Mouse (Mus musculus) embryonic fibroblast, embryonic 13.5 days (primary cell): Measurements from ENCODE around the gene Mpp3. TPM values are rescaled to one million over a fixed set of nuclear protein-coding genes. Genes with fewer than 3 reads are reported as not detected.

ENCODE experiments used
- H3K27ac ChIP-seq: 2 replicates; pipeline ENCODE4 v1.5.1; 2012; ENCODE audit warnings: low read length, control low read depth, inconsistent platforms; ENCODE audit not compliant: insufficient read depth
- H3K4me1 ChIP-seq: 2 replicates; pipeline ENCODE4 v1.6.1; 2011; ENCODE audit warnings: low read length; ENCODE audit not compliant: control insufficient read depth, insufficient read depth
- H3K4me3 ChIP-seq: 2 replicates; pipeline ENCODE4 v1.5.1; 2011; ENCODE audit warnings: mild to moderate bottlenecking, control low read depth, low read length; ENCODE audit not compliant: insufficient read depth
- CTCF ChIP-seq: IDR thresholded peaks from 2 replicates; pipeline ENCODE4 v1.5.1; 2011; ENCODE audit warnings: mild to moderate bottlenecking, control low read depth, low read length, moderate library complexity, borderline replicate concordance; ENCODE audit not compliant: insufficient read depth
- POLR2A ChIP-seq: IDR thresholded peaks from 2 replicates; pipeline ENCODE4 v1.6.1; 2011; ENCODE audit warnings: low read depth, mild to moderate bottlenecking, control low read depth, low read length, moderate library complexity
- polyA plus RNA-seq: library from polyadenylated mRNA; stranded (reverse); fragments of >200 nt; gene quantifications from 2 replicates; pipeline ENCODE4 v1.2.4, GENCODE M21; 2011; ENCODE audit warnings: low read depth; ENCODE audit not compliant: missing spikeins, insufficient read length

The Mpp3 gene
- 0.40 and 0.42 TPM in 2 replicates for polyA plus RNA-seq

GRCm38 (mm10) chr11:102028087-102028816 is at the start of gene Mpp3:
Gene Mpp3 (minus strand): TSS chr11:102028461.
- TF ChIP-seq CTCF (no peak), POLR2A (no peak)
- no peak within 1 kb of the TSS for H3K27ac ChIP-seq
- 0 out of 2 replicates have a peak, but pooled peaks cover 4% of the 10 kb centered on the region for H3K4me1 ChIP-seq
- no peak within 1 kb of the TSS for H3K4me3 ChIP-seq

DNA sequence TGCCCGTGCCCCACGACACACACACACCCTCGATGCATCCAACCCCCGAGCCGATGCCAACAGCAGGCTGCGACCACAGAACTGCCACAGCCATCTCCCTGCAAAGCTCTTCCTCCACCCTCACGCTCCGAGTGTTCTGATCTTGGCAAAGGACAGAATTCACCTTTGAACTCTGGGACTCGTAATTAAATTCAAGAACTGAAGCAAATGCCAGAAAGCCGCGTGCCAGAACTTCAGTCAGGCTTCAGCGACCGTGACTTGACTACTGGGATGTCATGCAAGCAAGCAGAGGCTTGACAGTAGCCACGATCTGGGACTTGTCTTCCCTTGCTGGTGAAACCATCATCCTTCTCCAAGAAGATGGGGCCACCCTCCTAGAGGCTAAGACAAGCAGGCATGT is 45.5 kb upstream of the Mpp3 start:
- TF ChIP-seq POLR2A (no peak), CTCF (no peak)
- H3K27ac ChIP-seq: no peak overlapping the region

DNA sequence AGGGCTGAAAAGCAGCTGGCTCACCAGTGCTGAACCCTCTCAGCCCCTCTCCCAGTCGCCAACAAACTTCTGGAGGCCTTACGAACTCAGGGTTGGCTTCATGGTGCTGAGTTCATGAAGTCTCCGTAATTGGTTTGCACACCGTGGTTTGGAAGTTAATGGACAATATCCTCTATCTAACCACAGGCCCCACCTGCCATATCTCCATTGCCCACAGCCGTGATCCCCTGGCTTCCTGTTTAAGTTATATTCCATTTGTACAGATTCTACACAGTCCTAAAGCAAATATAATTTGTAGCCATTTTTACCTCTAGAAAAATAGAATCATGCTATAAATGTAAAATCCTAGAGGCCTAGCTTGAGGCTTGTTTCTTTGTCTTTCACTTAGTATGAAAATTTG is 44.5 kb upstream of the Mpp3 start:
- H3K4me1 ChIP-seq: peaks cover 2% of the 10 kb centered on the region; the same call in 1 of the 2 replicates
- TF ChIP-seq POLR2A: no peak
- TF ChIP-seq CTCF: no peak
- no peak overlapping the region for H3K27ac ChIP-seq
- H3K4me3 ChIP-seq: no peak overlapping the region

More for the DNA sequence above, 45.5 kb upstream of the Mpp3 start:
- Histone ChIP-seq H3K4me1 (peaks cover 2% of the 10 kb centered on the region; the same call in 1 of the 2 replicates), H3K4me3 (no peak overlapping the region)

GRCm38 (mm10) chr11:102070426-102070825 is 42.2 kb upstream of the Mpp3 start:
- Histone ChIP-seq H3K4me3 (no peak overlapping the region), H3K4me1 (peaks cover 2% of the 10 kb centered on the region; the same call in 1 of the 2 replicates), H3K27ac (no peak overlapping the region)
- TF ChIP-seq POLR2A (no peak), CTCF (no peak)

DNA sequence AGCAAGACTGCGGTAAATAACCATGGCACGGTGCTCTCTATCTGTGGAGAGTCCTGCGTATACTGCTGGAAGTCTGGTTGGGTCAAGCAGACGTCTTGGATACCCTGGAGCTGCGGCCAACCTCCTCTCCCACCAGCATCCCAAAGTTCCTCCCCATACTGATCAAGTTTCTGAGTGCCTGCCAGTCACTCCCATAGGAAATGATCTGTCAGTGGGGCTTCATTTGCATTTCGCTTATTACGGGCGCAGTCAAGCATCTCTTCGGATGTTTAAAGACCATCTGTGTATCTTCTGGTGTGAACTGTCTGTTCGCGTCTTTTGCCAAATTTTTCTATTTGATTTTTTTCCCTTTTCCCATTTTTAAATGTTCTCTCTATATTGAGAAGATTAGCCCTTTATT is 41.4 kb upstream of the Mpp3 start:
- no peak for TF ChIP-seq POLR2A
- no peak for TF ChIP-seq CTCF
- Histone ChIP-seq H3K4me1 (peaks cover 2% of the 10 kb centered on the region; the same call in 1 of the 2 replicates), H3K4me3 (no peak overlapping the region), H3K27ac (no peak overlapping the region)

GRCm38 (mm10) chr11:102068969-102069368 is 40.7 kb upstream of the Mpp3 start:
- Histone ChIP-seq H3K4me3 (no peak overlapping the region), H3K4me1 (peaks cover 2% of the 10 kb centered on the region; the same call in 1 of the 2 replicates), H3K27ac (no peak overlapping the region)
- TF ChIP-seq POLR2A (no peak), CTCF (no peak)

DNA sequence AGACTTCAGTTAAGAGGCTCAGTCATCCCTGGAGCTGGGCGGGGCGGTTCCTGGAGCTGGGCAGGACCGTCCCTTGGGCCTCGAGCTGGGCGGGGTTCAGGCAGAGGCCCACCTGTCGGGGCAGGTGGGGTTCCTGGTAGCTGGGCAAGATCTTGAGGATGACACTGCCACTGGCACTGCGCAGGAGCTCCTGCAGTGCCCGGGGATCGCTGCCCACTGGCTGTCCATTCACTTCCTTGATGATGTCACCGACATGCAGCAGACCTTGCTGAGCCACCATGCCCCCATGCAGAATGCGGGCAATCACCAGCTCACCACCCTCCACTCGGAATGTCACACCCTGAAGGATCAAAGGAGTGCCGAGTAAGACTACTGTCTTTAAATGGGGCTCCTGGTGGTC is 34.8 kb upstream of the Mpp3 start:
- no peaks in the 10 kb centered on the region for H3K4me1 ChIP-seq
- no peak overlapping the region for H3K4me3 ChIP-seq
- no peak overlapping the region for H3K27ac ChIP-seq
- TF ChIP-seq POLR2A (no peak), CTCF (no peak)

DNA sequence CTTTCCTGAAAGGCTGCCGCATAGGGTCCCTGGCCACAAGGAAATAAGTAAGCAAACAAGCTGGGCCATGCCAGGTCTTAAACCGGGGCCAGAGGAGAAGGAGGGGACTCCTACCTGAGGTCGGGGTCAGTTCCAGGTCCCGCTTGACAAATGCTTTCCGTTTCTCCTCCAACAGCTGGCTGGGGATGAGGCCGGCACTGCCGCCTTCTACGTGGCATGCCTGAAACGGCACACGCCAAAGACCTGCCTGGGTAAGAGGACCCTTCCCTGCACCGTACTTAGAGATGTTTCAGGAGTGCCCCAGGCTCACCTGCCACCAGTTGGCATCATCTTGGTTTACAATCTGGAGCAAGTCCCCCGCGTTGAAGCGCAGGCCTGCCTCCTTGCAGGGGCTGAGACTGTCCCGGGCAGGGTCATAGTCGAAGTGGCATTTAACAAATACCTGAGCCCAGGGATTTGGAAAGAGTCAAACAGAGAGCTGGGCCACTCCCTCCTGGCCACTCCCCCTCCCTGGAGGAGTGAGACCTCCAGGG is 33.7 kb upstream of the Mpp3 start:
- Histone ChIP-seq H3K4me1 (no peaks in the 10 kb centered on the region), H3K27ac (no peak overlapping the region), H3K4me3 (no peak overlapping the region)
- TF ChIP-seq CTCF (no peak), POLR2A (no peak)

GRCm38 (mm10) chr11:102061236-102061940 is 33.1 kb upstream of the Mpp3 start:
- Histone ChIP-seq H3K4me3 (peak overlapping the region; percentile 27), H3K4me1 (no peaks in the 10 kb centered on the region), H3K27ac (no peak overlapping the region)
- TF ChIP-seq POLR2A: no peak
- TF ChIP-seq CTCF: peak; percentile 92

GRCm38 (mm10) chr11:102053847-102054246 is 25.6 kb upstream of the Mpp3 start:
- Histone ChIP-seq H3K4me3 (no peak overlapping the region), H3K27ac (no peak overlapping the region), H3K4me1 (no peaks in the 10 kb centered on the region)
- 0 out of 2 replicates have a peak, but pooled peaks have one; percentile 20 for TF ChIP-seq CTCF
- no peak for TF ChIP-seq POLR2A
